Mouse (Mus musculus): Measurements from ENCODE around the gene Nkd2.

- TF ChIP-seq SIN3A (IDR thresholded peaks at IDR 0.05; ENCODE audit: low read length) (no peak), POLR2A (IDR thresholded peaks at IDR 0.05; ENCODE audit: low read depth, low read length) (no peak), CTCF (conservative IDR thresholded peaks at IDR 0.05 in 1 of 2, IDR thresholded peaks at IDR 0.05 in 1 of 2; ENCODE audit: low read depth in 2 of 2, low read length in 2 of 2) (no peak), HCFC1 (IDR thresholded peaks at IDR 0.05; ENCODE audit: low read depth, low read length) (no peak), CHD2 (IDR thresholded peaks at IDR 0.05; ENCODE audit: low read length) (no peak), ZMIZ1 (IDR thresholded peaks at IDR 0.05; ENCODE audit: low read depth, low read length) (no peak), ELF1 (IDR thresholded peaks at IDR 0.05; ENCODE audit: low read depth, low read length) (no peak), POLR2AphosphoS2 (IDR thresholded peaks at IDR 0.05; ENCODE audit: low read depth, low read length) (no peak), SMC3 (IDR thresholded peaks at IDR 0.05; ENCODE audit: low read depth, low read length) (no peak), UBTF (IDR thresholded peaks at IDR 0.05; ENCODE audit: low read depth, low read length) (no peak)
These were observed 71.6 kb downstream of the Nkd2 start for GRCm38 (mm10) chr13:73775786-73776185.
